Comparison of ENCODE assay signal across 9 mouse cellular contexts in the genomic region with DNA sequence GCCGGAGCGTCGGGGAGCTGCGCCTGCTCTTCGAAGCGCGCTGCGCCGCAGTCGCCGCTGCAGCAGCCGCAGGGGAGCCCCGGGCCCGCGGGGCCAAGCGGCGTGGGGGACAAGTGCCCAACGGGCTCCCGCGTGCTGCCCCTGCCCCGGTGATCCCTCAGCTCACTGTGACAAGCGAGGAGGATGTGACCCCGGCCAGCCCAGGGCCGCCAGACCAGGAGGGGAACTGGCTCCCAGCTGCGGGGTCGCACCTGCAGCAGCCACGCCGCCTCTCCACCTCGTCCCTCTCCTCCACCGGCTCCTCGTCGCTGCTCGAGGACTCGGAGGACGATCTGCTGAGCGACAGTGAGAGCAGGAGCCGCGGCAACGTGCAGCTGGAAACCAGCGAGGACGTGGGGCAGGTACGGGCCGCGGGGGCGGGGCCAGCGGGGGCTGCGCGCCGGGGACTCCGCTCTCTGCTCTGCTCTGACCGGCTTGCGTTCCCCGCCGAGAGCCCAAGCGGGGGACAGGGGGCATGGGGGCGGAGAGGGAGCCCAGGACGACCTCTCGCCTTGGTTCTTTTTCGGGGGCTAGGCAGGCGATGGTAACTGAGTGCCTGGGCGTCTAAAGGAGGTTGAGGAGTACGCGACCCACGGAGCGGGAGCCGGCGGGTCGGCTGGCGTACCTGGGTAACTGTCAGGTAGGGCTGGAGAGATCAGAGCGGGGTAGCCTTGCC. TPM values are rescaled to one million over a fixed set of nuclear protein-coding genes. Genes with fewer than 3 reads are reported as not detected.
DNase-seq lines count a peak whose midpoint lies in the region; ATAC-seq and TF ChIP-seq lines count a peak whose summit lies in the region.
"Had no signal": no experiment of that assay in that cellular context is flagged by ENCODE, and none has a peak within 500 bp of the region (broad histone marks: within the 10 kb centered on the region; RNA-seq: fewer than 3 reads in every experiment).

No protein-coding gene starts in this region.

- peak; percentile 29 for ATAC-seq in forebrain, embryonic 14.5 days
- 0 out of 2 replicates have a peak, but pooled peaks have one; percentile 3 for ATAC-seq in intestine, embryonic 16.5 days

- peak overlapping the region; percentile 56 for H3K9ac ChIP-seq in forebrain, embryonic 14.5 days (ENCODE audit: low read length)
- peak overlapping the region; percentile 74 for H3K9ac ChIP-seq in intestine, embryonic 16.5 days (ENCODE audit: low read depth, low read length)

- under 1% methylated on average over 68 of the region's 70 CpGs for WGBS in forebrain, embryonic 14.5 days
- WGBS in intestine, embryonic 16.5 days, result under 1% methylated on average over 67 of the region's 70 CpGs
- under 1% methylated on average over 70 of the region's 70 CpGs for WGBS in lung, adult 2 months

- peak overlapping the region; percentile 99 for H3K4me2 ChIP-seq in forebrain, embryonic 14.5 days (ENCODE audit: low read length)
- H3K4me2 ChIP-seq in intestine, embryonic 16.5 days (ENCODE audit: low read depth, low read length), result peak overlapping the region; percentile 100

- peaks cover 14% of the 10 kb centered on the region; the same call in 1 of the 2 replicates for H3K4me1 ChIP-seq in forebrain, embryonic 14.5 days (ENCODE audit: control insufficient read depth, insufficient read depth, low read length)
- H3K4me1 ChIP-seq in intestine, embryonic 16.5 days (ENCODE audit: control insufficient read depth, insufficient read depth, low read length), result peaks cover 32% of the 10 kb centered on the region
- H3K4me1 ChIP-seq in lung, adult 2 months (ENCODE audit: control insufficient read depth, insufficient read depth, low read length), result peaks cover 3% of the 10 kb centered on the region; the same call in 1 of the 2 replicates

- peak; percentile 33 to 50 for DNase-seq in layer of hippocampus, postnatal 25 days (ENCODE audit: extremely low spot score in 1 of 2, low spot score in 1 of 2)
- no peak for DNase-seq in layer of hippocampus, adult 9-10 months (ENCODE audit: low spot score)
- peak; percentile 57 for DNase-seq in R1 (ENCODE audit: low read depth, low spot score)
- no peak for DNase-seq in forebrain, embryonic 14.5 days (ENCODE audit: low spot score)
- peak; percentile 63 for DNase-seq in lung, adult 2 months
- peak; percentile 56 for DNase-seq in ovary, postnatal 36 days (ENCODE audit: low spot score)
- peak; percentile 54 for DNase-seq in yolk sac, embryonic 10.5 days (ENCODE audit: low spot score)

- no peaks in the 10 kb centered on the region for H3K9me3 ChIP-seq in forebrain, embryonic 14.5 days (replicated peaks; ENCODE audit: control insufficient read depth, low read length)
- no peaks in the 10 kb centered on the region for H3K9me3 ChIP-seq in intestine, embryonic 16.5 days (ENCODE audit: control insufficient read depth, low read length)

- H3K27ac ChIP-seq in forebrain, embryonic 14.5 days (ENCODE audit: low read depth, low read length), result no peak overlapping the region
- peak overlapping the region; percentile 94 for H3K27ac ChIP-seq in intestine, embryonic 16.5 days (ENCODE audit: low read length)

- TF ChIP-seq CTCF in lung, adult 2 months (IDR thresholded peaks at IDR 0.05; ENCODE audit: insufficient read depth, low read length), result no peak

- peaks cover 43% of the 10 kb centered on the region for H3K27me3 ChIP-seq in forebrain, embryonic 14.5 days (replicated peaks; ENCODE audit: control insufficient read depth, insufficient read depth, low read length)
- peaks cover 4% of the 10 kb centered on the region; the same call in 1 of the 2 replicates for H3K27me3 ChIP-seq in intestine, embryonic 16.5 days (replicated peaks; ENCODE audit: control insufficient read depth, insufficient read depth, low read length)

- no peak for TF ChIP-seq POLR2A in lung, adult 2 months (IDR thresholded peaks at IDR 0.05; ENCODE audit: borderline replicate concordance, extremely low read depth, low read depth, low read length)

- H3K4me3 ChIP-seq in forebrain, embryonic 14.5 days (ENCODE audit: low read depth, low read length), result peak overlapping the region; percentile 56
- H3K4me3 ChIP-seq in intestine, embryonic 16.5 days (ENCODE audit: low read length), result peak overlapping the region; percentile 60
- H3K4me3 ChIP-seq in lung, adult 2 months (replicated peaks; ENCODE audit: extremely low read depth, low read depth, low read length), result peak overlapping the region; percentile 51

- H3K36me3 ChIP-seq in forebrain, embryonic 14.5 days (ENCODE audit: control insufficient read depth, insufficient read depth, low read length), result no peaks in the 10 kb centered on the region
- no peaks in the 10 kb centered on the region for H3K36me3 ChIP-seq in intestine, embryonic 16.5 days (ENCODE audit: control insufficient read depth, insufficient read depth, low read length)

RNA-seq across cellular contexts. Expression of a gene that starts 0.5 kb away (rescaled TPM):
- total RNA-seq in layer of hippocampus, postnatal 25 days (2021), result 100 to 1,000 TPM; 283 to 285 TPM
- 0.61 and 0.78 TPM in 2 replicates for polyA plus RNA-seq in forebrain, embryonic 14.5 days (2014; fragmentation: Nextera tagmentation; extraction: Ambion mirVana)
- 7.5 and 7.9 TPM in 2 replicates for polyA plus RNA-seq in intestine, embryonic 16.5 days (2015; fragmentation: Nextera tagmentation; extraction: Ambion mirVana)
- polyA plus RNA-seq in lung, adult 2 months (2012; rRNA removed), result 9.5 and 9.6 TPM in 2 replicates

RNA-seq across cellular contexts. Expression of a gene that starts 17.6 kb away (rescaled TPM):
- total RNA-seq in layer of hippocampus, postnatal 25 days (2021), result 10 to 100 TPM; 10.5 to 12.9 TPM
- 0.29 and 0.37 TPM in 2 replicates for polyA plus RNA-seq in forebrain, embryonic 14.5 days (2014; fragmentation: Nextera tagmentation; extraction: Ambion mirVana)
- 0.86 and 1.1 TPM in 2 replicates for polyA plus RNA-seq in intestine, embryonic 16.5 days (2015; fragmentation: Nextera tagmentation; extraction: Ambion mirVana)
- 3.9 and 4.2 TPM in 2 replicates for polyA plus RNA-seq in lung, adult 2 months (2012; rRNA removed)
- total RNA-seq: common myeloid progenitor, adult 5-6 weeks had no signal

RNA-seq across cellular contexts. Expression of a gene that starts 44.7 kb away (rescaled TPM):
- 10 to 100 TPM; 18.4 to 19.7 TPM for total RNA-seq in layer of hippocampus, postnatal 25 days (2021)
- 12.8 and 16.0 TPM in 2 replicates for polyA plus RNA-seq in forebrain, embryonic 14.5 days (2014; fragmentation: Nextera tagmentation; extraction: Ambion mirVana)
- polyA plus RNA-seq in intestine, embryonic 16.5 days (2015; fragmentation: Nextera tagmentation; extraction: Ambion mirVana), result 22.9 and 23.8 TPM in 2 replicates
- 21.6 and 24.5 TPM in 2 replicates for polyA plus RNA-seq in lung, adult 2 months (2012; rRNA removed)

RNA-seq across cellular contexts. Expression of a gene that starts 54.9 kb away (rescaled TPM):
- total RNA-seq in layer of hippocampus, postnatal 25 days (2021), result 10 to 100 TPM; 87.0 to 88.2 TPM
- polyA plus RNA-seq in forebrain, embryonic 14.5 days (2014; fragmentation: Nextera tagmentation; extraction: Ambion mirVana), result 14.3 TPM in 2 replicates
- 11.4 and 12.9 TPM in 2 replicates for polyA plus RNA-seq in intestine, embryonic 16.5 days (2015; fragmentation: Nextera tagmentation; extraction: Ambion mirVana)
- 11.8 and 16.4 TPM in 2 replicates for polyA plus RNA-seq in lung, adult 2 months (2012; rRNA removed)

Comparison
In these comparisons a context has a peak if more than half of its experiments do, and no peak if none do; other contexts are left out.
1. DNase-seq: peak in layer of hippocampus, postnatal 25 days (2 of 2), R1 (single experiment), lung, adult 2 months (single experiment), ovary, postnatal 36 days (single experiment) and yolk sac, embryonic 10.5 days (single experiment); none in layer of hippocampus, adult 9-10 months (single experiment) and forebrain, embryonic 14.5 days (single experiment).
2. Peak in every context shown above with its lines, with median percentiles within 50 percentile points of each other: H3K4me3 ChIP-seq.